20 mouse cellular contexts compared by ENCODE assay signal in the genomic region with DNA sequence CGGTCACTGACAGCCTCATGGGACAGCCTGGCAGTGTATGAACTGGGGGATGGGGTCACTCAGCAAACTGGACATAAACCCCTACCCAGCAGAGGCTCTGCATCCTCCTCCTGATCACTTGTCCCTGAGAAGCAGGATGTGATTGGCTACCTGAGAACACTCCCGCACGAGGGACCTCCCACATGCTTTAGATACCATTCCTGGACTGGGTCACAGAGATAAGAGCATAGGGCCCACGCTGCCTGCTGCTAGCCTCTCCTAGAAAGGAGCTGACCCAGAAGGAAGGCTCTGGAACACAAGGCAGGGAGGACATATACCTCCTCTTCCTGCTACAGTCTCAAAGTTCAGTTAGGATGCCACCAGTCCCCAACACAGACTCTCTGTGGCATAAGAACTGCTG. TPM values are rescaled to one million over a fixed set of nuclear protein-coding genes. Genes with fewer than 3 reads are reported as not detected.
DNase-seq lines count a peak whose midpoint lies in the region; ATAC-seq and TF ChIP-seq lines count a peak whose summit lies in the region.
"Had no signal": no experiment of that assay in that cellular context is flagged by ENCODE, and none has a peak within 500 bp of the region (broad histone marks: within the 10 kb centered on the region; RNA-seq: fewer than 3 reads in every experiment).

No protein-coding gene starts in this region.

- WGBS in heart, embryonic 11.5 days (ENCODE audit: insufficient replicate concordance): 16% methylated on average over 4 of the region's 4 CpGs
- WGBS in lung, embryonic 16.5 days: 34% methylated on average over 4 of the region's 4 CpGs
- 45% methylated on average over 4 of the region's 4 CpGs for whole genome bisulfite sequencing in lung, adult 2 months
- WGBS in intestine, embryonic 16.5 days: 50% methylated on average over 4 of the region's 4 CpGs
- WGBS in forebrain, embryonic 14.5 days: 94% methylated on average over 4 of the region's 4 CpGs

- peaks cover 11% of the 10 kb centered on the region; the same call in 1 of the 2 replicates for H3K4me1 ChIP-seq in heart, embryonic 11.5 days (ENCODE audit: control insufficient read depth, insufficient read depth, low read length)
- H3K4me1 ChIP-seq in lung, embryonic 16.5 days (replicated peaks; ENCODE audit: control insufficient read depth, insufficient read depth, low read length): no peaks in the 10 kb centered on the region
- no peaks in the 10 kb centered on the region for H3K4me1 ChIP-seq in lung, adult 2 months (ENCODE audit: control insufficient read depth, insufficient read depth, low read length)
- no peaks in the 10 kb centered on the region for H3K4me1 ChIP-seq in intestine, embryonic 16.5 days (ENCODE audit: control insufficient read depth, insufficient read depth, low read length)
- no peaks in the 10 kb centered on the region for H3K4me1 ChIP-seq in forebrain, embryonic 14.5 days (ENCODE audit: control insufficient read depth, insufficient read depth, low read length)
- H3K4me1 ChIP-seq: hindbrain, embryonic 15.5 days; limb, embryonic 15.5 days; midbrain, embryonic 15.5 days had no signal

- no peak for DNase-seq in heart, adult 9 months (ENCODE audit: low spot score in 2 of 2)
- DNase-seq in lung, adult 2 months: no peak
- no peak for DNase-seq in forebrain, embryonic 14.5 days (ENCODE audit: low spot score)
- DNase-seq in right cerebral cortex, adult 18-20 months: no peak
- DNase-seq: cerebellum, postnatal 25 days; forebrain, postnatal 0 days; gastrocnemius, postnatal 25 days; kidney, postnatal 25 days; layer of hippocampus, postnatal 36 days; right cerebral cortex, postnatal 14 days; thymus, postnatal 14 days had no signal

- ATAC-seq in heart, embryonic 11.5 days (replicated peaks; ENCODE audit: insufficient number of reproducible peaks, low FRiP score, low TSS enrichment): peak; percentile 87
- 0 out of 2 replicates have a peak, but pooled peaks have one; percentile 20 for ATAC-seq in lung, embryonic 16.5 days (ENCODE audit: low read depth)
- ATAC-seq in intestine, embryonic 16.5 days: peak; percentile 71
- peak; percentile 93 for ATAC-seq in megakaryocyte-erythroid progenitor cell, adult 5-6 weeks (replicated peaks; ENCODE audit: low FRiP score, low TSS enrichment, poor library complexity, severe bottlenecking)
- ATAC-seq in forebrain, embryonic 14.5 days: no peak
- ATAC-seq: forebrain, postnatal 0 days; midbrain, embryonic 15.5 days had no signal

- peak overlapping the region; percentile 6 for H3K4me2 ChIP-seq in heart, embryonic 11.5 days
- H3K4me2 ChIP-seq in lung, embryonic 16.5 days (ENCODE audit: low read depth, low read length): no peak overlapping the region
- H3K4me2 ChIP-seq in intestine, embryonic 16.5 days (ENCODE audit: low read depth, low read length): no peak overlapping the region
- no peak overlapping the region for H3K4me2 ChIP-seq in forebrain, embryonic 14.5 days (ENCODE audit: low read length)
- H3K4me2 ChIP-seq: hindbrain, embryonic 15.5 days; limb, embryonic 15.5 days; midbrain, embryonic 15.5 days; neural tube, embryonic 13.5 days had no signal

- no peak overlapping the region for H3K9ac ChIP-seq in heart, embryonic 11.5 days (ENCODE audit: low read depth, low read length)
- H3K9ac ChIP-seq in lung, embryonic 16.5 days (ENCODE audit: low read length): no peak overlapping the region
- H3K9ac ChIP-seq in intestine, embryonic 16.5 days (ENCODE audit: low read depth, low read length): no peak overlapping the region
- H3K9ac ChIP-seq in forebrain, embryonic 14.5 days (ENCODE audit: low read length): no peak overlapping the region
- H3K9ac ChIP-seq: forebrain, postnatal 0 days; hindbrain, embryonic 15.5 days; limb, embryonic 15.5 days; midbrain, embryonic 15.5 days; neural tube, embryonic 13.5 days had no signal

- no peak overlapping the region for H3K4me3 ChIP-seq in heart, embryonic 11.5 days (ENCODE audit: low read depth, low read length)
- no peak overlapping the region for H3K4me3 ChIP-seq in lung, embryonic 16.5 days (ENCODE audit: low read length)
- H3K4me3 ChIP-seq in lung, adult 2 months (replicated peaks; ENCODE audit: extremely low read depth, low read depth, low read length): no peak overlapping the region
- H3K4me3 ChIP-seq in intestine, embryonic 16.5 days (ENCODE audit: low read length): no peak overlapping the region
- no peak overlapping the region for H3K4me3 ChIP-seq in forebrain, embryonic 14.5 days (ENCODE audit: low read depth, low read length)
- H3K4me3 ChIP-seq: hindbrain, embryonic 15.5 days; limb, embryonic 15.5 days; midbrain, embryonic 15.5 days; neural tube, embryonic 13.5 days had no signal

- no peaks in the 10 kb centered on the region for H3K9me3 ChIP-seq in heart, embryonic 11.5 days (replicated peaks; ENCODE audit: control insufficient read depth, low read length)
- H3K9me3 ChIP-seq in lung, embryonic 16.5 days (ENCODE audit: control insufficient read depth, low read length): no peaks in the 10 kb centered on the region
- H3K9me3 ChIP-seq in intestine, embryonic 16.5 days (ENCODE audit: control insufficient read depth, low read length): no peaks in the 10 kb centered on the region
- no peaks in the 10 kb centered on the region for H3K9me3 ChIP-seq in forebrain, embryonic 14.5 days (replicated peaks; ENCODE audit: control insufficient read depth, low read length)
- H3K9me3 ChIP-seq: hindbrain, embryonic 15.5 days; limb, embryonic 15.5 days; midbrain, embryonic 15.5 days; neural tube, embryonic 13.5 days had no signal

- no peaks in the 10 kb centered on the region for H3K27me3 ChIP-seq in heart, embryonic 11.5 days (ENCODE audit: control insufficient read depth, insufficient read depth, low read length)
- H3K27me3 ChIP-seq in lung, embryonic 16.5 days (ENCODE audit: control insufficient read depth, insufficient read depth, low read depth, low read length): no peaks in the 10 kb centered on the region
- H3K27me3 ChIP-seq in intestine, embryonic 16.5 days (replicated peaks; ENCODE audit: control insufficient read depth, insufficient read depth, low read length): no peaks in the 10 kb centered on the region
- no peaks in the 10 kb centered on the region for H3K27me3 ChIP-seq in forebrain, embryonic 14.5 days (replicated peaks; ENCODE audit: control insufficient read depth, insufficient read depth, low read length)
- H3K27me3 ChIP-seq: hindbrain, embryonic 15.5 days; limb, embryonic 15.5 days; midbrain, embryonic 15.5 days; neural tube, embryonic 13.5 days had no signal

- peak overlapping the region; percentile 61; the same call in 1 of the 2 replicates for H3K27ac ChIP-seq in heart, embryonic 11.5 days (ENCODE audit: low read depth, low read length)
- H3K27ac ChIP-seq in lung, embryonic 16.5 days (ENCODE audit: low read length): no peak overlapping the region
- H3K27ac ChIP-seq in intestine, embryonic 16.5 days (ENCODE audit: low read length): no peak overlapping the region
- H3K27ac ChIP-seq in forebrain, embryonic 14.5 days (ENCODE audit: low read depth, low read length): no peak overlapping the region
- H3K27ac ChIP-seq: hindbrain, embryonic 15.5 days; limb, embryonic 15.5 days; midbrain, embryonic 15.5 days; neural tube, embryonic 13.5 days had no signal

- H3K36me3 ChIP-seq in heart, embryonic 11.5 days (ENCODE audit: control insufficient read depth, insufficient read depth, low read length): peaks cover 9% of the 10 kb centered on the region
- H3K36me3 ChIP-seq in lung, embryonic 16.5 days (ENCODE audit: control insufficient read depth, insufficient read depth, low read length): peaks cover 10% of the 10 kb centered on the region; the same call in 1 of the 2 replicates
- H3K36me3 ChIP-seq in intestine, embryonic 16.5 days (ENCODE audit: control insufficient read depth, insufficient read depth, low read length): peaks cover 10% of the 10 kb centered on the region; the same call in 1 of the 2 replicates
- H3K36me3 ChIP-seq in forebrain, embryonic 14.5 days (ENCODE audit: control insufficient read depth, insufficient read depth, low read length): peaks cover 70% of the 10 kb centered on the region

- no peak for TF ChIP-seq CTCF in lung, adult 2 months (IDR thresholded peaks at IDR 0.05; ENCODE audit: insufficient read depth, low read length)

- TF ChIP-seq POLR2A in lung, adult 2 months (IDR thresholded peaks at IDR 0.05; ENCODE audit: borderline replicate concordance, extremely low read depth, low read depth, low read length): no peak

RNA-seq across cellular contexts. Expression of gene Mrap, which starts 22.5 kb away (rescaled TPM):
- polyA plus RNA-seq in heart, embryonic 11.5 days (2014; fragmentation: Nextera tagmentation; extraction: Ambion mirVana): 31.3 and 36.3 TPM in 2 replicates
- polyA plus RNA-seq in lung, embryonic 16.5 days (2015; fragmentation: Nextera tagmentation; extraction: Ambion mirVana): 4.6 and 5.1 TPM in 2 replicates
- 21.4 and 26.7 TPM in 2 replicates for polyA plus RNA-seq in lung, adult 2 months (2012; rRNA removed)
- polyA plus RNA-seq in intestine, embryonic 16.5 days (2015; fragmentation: Nextera tagmentation; extraction: Ambion mirVana): 0.23 and 3.3 TPM in 2 replicates
- total RNA-seq in megakaryocyte-erythroid progenitor cell, adult 5-6 weeks (2014; fragmentation: Nextera tagmentation): not detected in 2 replicates
- not detected in 2 replicates for total RNA-seq in megakaryocyte-erythroid progenitor cell, adult 5-6 weeks (2017)
- polyA plus RNA-seq in forebrain, embryonic 14.5 days (2014; fragmentation: Nextera tagmentation; extraction: Ambion mirVana): 0.23 TPM in 1 of 2 replicates, not detected in the other
- total RNA-seq: ES-E14 had no signal
- polyA plus RNA-seq: neural tube, embryonic 13.5 days had no signal

RNA-seq across cellular contexts. Expression of gene Mis18a, which starts 33.3 kb away (rescaled TPM):
- 45.6 and 46.2 TPM in 2 replicates for polyA plus RNA-seq in heart, embryonic 11.5 days (2014; fragmentation: Nextera tagmentation; extraction: Ambion mirVana)
- polyA plus RNA-seq in lung, embryonic 16.5 days (2015; fragmentation: Nextera tagmentation; extraction: Ambion mirVana): 72.2 and 82.1 TPM in 2 replicates
- polyA plus RNA-seq in lung, adult 2 months (2012; rRNA removed): 9.8 and 10.3 TPM in 2 replicates
- polyA plus RNA-seq in intestine, embryonic 16.5 days (2015; fragmentation: Nextera tagmentation; extraction: Ambion mirVana): 51.2 and 53.5 TPM in 2 replicates
- total RNA-seq in megakaryocyte-erythroid progenitor cell, adult 5-6 weeks (2014; fragmentation: Nextera tagmentation): 29.4 and 52.1 TPM in 2 replicates
- 34.1 and 43.1 TPM in 2 replicates for total RNA-seq in megakaryocyte-erythroid progenitor cell, adult 5-6 weeks (2017)
- 56.5 and 57.8 TPM in 2 replicates for polyA plus RNA-seq in forebrain, embryonic 14.5 days (2014; fragmentation: Nextera tagmentation; extraction: Ambion mirVana)

RNA-seq across cellular contexts. Expression of gene Urb1, which starts 49.7 kb away (rescaled TPM):
- 7.0 and 9.9 TPM in 2 replicates for polyA plus RNA-seq in heart, embryonic 11.5 days (2014; fragmentation: Nextera tagmentation; extraction: Ambion mirVana)
- polyA plus RNA-seq in lung, embryonic 16.5 days (2015; fragmentation: Nextera tagmentation; extraction: Ambion mirVana): 6.9 and 8.1 TPM in 2 replicates
- 4.0 TPM in 2 replicates for polyA plus RNA-seq in lung, adult 2 months (2012; rRNA removed)
- 5.6 and 6.2 TPM in 2 replicates for polyA plus RNA-seq in intestine, embryonic 16.5 days (2015; fragmentation: Nextera tagmentation; extraction: Ambion mirVana)
- 20.9 and 41.3 TPM in 2 replicates for total RNA-seq in megakaryocyte-erythroid progenitor cell, adult 5-6 weeks (2014; fragmentation: Nextera tagmentation)
- 16.0 and 26.4 TPM in 2 replicates for total RNA-seq in megakaryocyte-erythroid progenitor cell, adult 5-6 weeks (2017)
- polyA plus RNA-seq in forebrain, embryonic 14.5 days (2014; fragmentation: Nextera tagmentation; extraction: Ambion mirVana): 7.0 and 9.7 TPM in 2 replicates
